Mouse (Mus musculus): Measurements from ENCODE around the gene Elmo2.

GRCm38 (mm10) chr2:165323484-165323883 is 2.8 kb downstream of the Elmo2 start:
- TF ChIP-seq ZNF384 (IDR thresholded peaks at IDR 0.05; ENCODE audit: low read depth, low read length) (no peak), E2F4 (IDR thresholded peaks at IDR 0.05; ENCODE audit: insufficient replicate concordance, low read depth, low read length) (no peak), USF2 (conservative IDR thresholded peaks at IDR 0.05; ENCODE audit: low read depth, low read length) (no peak), SMC3 (IDR thresholded peaks at IDR 0.05; ENCODE audit: low read depth, low read length) (no peak), POLR2A (IDR thresholded peaks at IDR 0.05; ENCODE audit: low read depth, low read length) (no peak), CTCF (conservative IDR thresholded peaks at IDR 0.05 in 1 of 2, IDR thresholded peaks at IDR 0.05 in 1 of 2; ENCODE audit: low read depth in 2 of 2, low read length in 2 of 2) (no peak), MAX (IDR thresholded peaks at IDR 0.05; ENCODE audit: low read length) (no peak)
